In the genomic region with DNA sequence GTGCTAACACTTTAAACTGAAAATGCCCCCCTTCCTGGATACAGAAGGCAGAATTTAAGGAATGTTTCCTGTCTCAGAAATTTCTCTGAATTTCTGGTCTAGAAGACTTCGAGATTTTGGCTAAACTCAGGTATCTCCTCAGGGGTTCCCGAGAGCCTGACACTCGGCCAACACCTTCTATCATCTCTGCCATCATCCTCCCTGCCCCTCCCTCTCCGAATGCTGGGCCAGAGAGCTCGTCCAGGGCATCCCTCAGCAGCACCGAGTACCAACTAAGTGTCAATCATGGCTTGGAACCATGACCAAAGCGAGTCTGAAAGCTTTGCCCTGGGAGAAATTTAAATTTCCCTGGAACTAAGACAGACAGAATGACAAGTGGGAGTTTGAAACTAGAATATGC, we compare ENCODE assay signal across 14 mouse cellular contexts.
"Had no signal": no experiment of that assay in that cellular context is flagged by ENCODE, and none has a peak within 500 bp of the region (broad histone marks: within the 10 kb centered on the region; RNA-seq: fewer than 3 reads in every experiment).

No protein-coding gene starts in this region.

- DNase-seq: lung, adult 2 months; lung, postnatal 14 days; lung, postnatal 36 days; right cerebral cortex, postnatal 14 days; thymus, adult 2 months; thymus, postnatal 36 days had no signal

- H3K4me3 ChIP-seq: lung, embryonic 15.5 days; megakaryocyte, embryonic 14.5 days; midbrain, embryonic 13.5 days; midbrain, embryonic 15.5 days; neural tube, embryonic 12.5 days; stomach, embryonic 15.5 days had no signal

- H3K27me3 ChIP-seq: lung, embryonic 15.5 days; megakaryocyte, embryonic 14.5 days; midbrain, embryonic 13.5 days; midbrain, embryonic 15.5 days; neural tube, embryonic 12.5 days; stomach, embryonic 15.5 days had no signal

- H3K4me1 ChIP-seq: lung, embryonic 15.5 days; megakaryocyte, embryonic 14.5 days; midbrain, embryonic 13.5 days; midbrain, embryonic 15.5 days; neural tube, embryonic 12.5 days; stomach, embryonic 15.5 days had no signal

- H3K27ac ChIP-seq: lung, embryonic 15.5 days; macrophage; midbrain, embryonic 13.5 days; midbrain, embryonic 15.5 days; neural tube, embryonic 12.5 days; stomach, embryonic 15.5 days; stomach, postnatal 0 days had no signal
